Mouse (Mus musculus): Measurements from ENCODE around the gene Pklr.

GRCm38 (mm10) chr3:89133063-89133450, 2.9 kb upstream of the Pklr start:
- TF ChIP-seq CTCF (IDR thresholded peaks at IDR 0.05; ENCODE audit: low read depth, low read length) (no peak), POLR2A (IDR thresholded peaks at IDR 0.05; ENCODE audit: borderline replicate concordance, low read depth, low read length) (no peak)

Measured in bone marrow macrophage, adult 2 months (primary cell).